8 mouse cellular contexts compared by ENCODE assay signal in the genomic region with DNA sequence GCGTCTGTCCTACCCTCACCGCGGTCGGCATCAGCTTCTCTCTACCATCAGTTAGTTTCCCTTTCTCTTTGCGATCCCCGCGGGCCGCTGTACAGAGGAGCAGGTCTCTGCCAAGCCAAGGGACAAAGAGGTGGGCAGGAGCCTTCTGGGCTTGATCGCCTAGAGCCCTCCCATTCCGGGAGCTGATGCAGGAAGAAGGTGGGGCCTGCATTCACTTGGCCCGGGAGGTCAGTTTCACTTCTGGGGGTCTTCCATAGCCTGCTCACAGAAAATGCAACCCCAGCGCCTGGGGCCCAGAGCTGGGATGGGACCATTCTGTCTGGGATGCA. TPM values are rescaled to one million over a fixed set of nuclear protein-coding genes. Genes with fewer than 3 reads are reported as not detected.
DNase-seq lines count a peak whose midpoint lies in the region; ATAC-seq lines count a peak whose summit lies in the region.

No protein-coding gene starts in this region.

- H3K4me2 ChIP-seq in embryonic facial prominence, embryonic 14.5 days (ENCODE audit: low read depth, low read length), result peak overlapping the region; percentile 54
- peak overlapping the region; percentile 77 for H3K4me2 ChIP-seq in heart, embryonic 12.5 days
- H3K4me2 ChIP-seq in kidney, embryonic 14.5 days (replicated peaks; ENCODE audit: low read depth, low read length), result peak overlapping the region; percentile 60

- H3K27ac ChIP-seq in embryonic facial prominence, embryonic 14.5 days (replicated peaks; ENCODE audit: low read depth, low read length), result peak overlapping the region; percentile 41; the same call in 1 of the 2 replicates
- peak overlapping the region; percentile 44; the same call in 1 of the 2 replicates for H3K27ac ChIP-seq in heart, embryonic 12.5 days (ENCODE audit: poor library complexity, severe bottlenecking)
- H3K27ac ChIP-seq in kidney, embryonic 14.5 days (ENCODE audit: low read depth, low read length), result peak overlapping the region; percentile 67; the same call in 1 of the 2 replicates

- H3K4me3 ChIP-seq in embryonic facial prominence, embryonic 14.5 days (ENCODE audit: low read depth, low read length), result peak overlapping the region; percentile 36
- H3K4me3 ChIP-seq in heart, embryonic 12.5 days, result peak overlapping the region; percentile 59
- H3K4me3 ChIP-seq in kidney, embryonic 14.5 days (ENCODE audit: low read length), result peak overlapping the region; percentile 45

- peak overlapping the region; percentile 56 for H3K9ac ChIP-seq in embryonic facial prominence, embryonic 14.5 days (ENCODE audit: low read depth, low read length)
- H3K9ac ChIP-seq in heart, embryonic 12.5 days, result peak overlapping the region; percentile 72
- H3K9ac ChIP-seq in kidney, embryonic 14.5 days (ENCODE audit: low read depth, low read length), result peak overlapping the region; percentile 60

- 3% methylated on average over 11 of the region's 12 CpGs for WGBS in embryonic facial prominence, embryonic 14.5 days
- WGBS in heart, embryonic 12.5 days, result under 1% methylated on average over 12 of the region's 12 CpGs
- 1% methylated on average over 12 of the region's 12 CpGs for WGBS in kidney, embryonic 14.5 days

- H3K27me3 ChIP-seq in embryonic facial prominence, embryonic 14.5 days (replicated peaks; ENCODE audit: control insufficient read depth, insufficient read depth, low read length), result peaks cover 3% of the 10 kb centered on the region; the same call in 1 of the 2 replicates
- 0 out of 2 replicates have a peak, but pooled peaks cover 4% of the 10 kb centered on the region for H3K27me3 ChIP-seq in heart, embryonic 12.5 days (replicated peaks)
- H3K27me3 ChIP-seq in kidney, embryonic 14.5 days (ENCODE audit: control insufficient read depth, insufficient read depth, low read length), result no peaks in the 10 kb centered on the region; the same call in none of the 2 replicates

- H3K4me1 ChIP-seq in embryonic facial prominence, embryonic 14.5 days (ENCODE audit: control insufficient read depth, insufficient read depth, low read length), result peaks cover 6% of the 10 kb centered on the region; the same call in 1 of the 2 replicates
- peaks cover 9% of the 10 kb centered on the region for H3K4me1 ChIP-seq in heart, embryonic 12.5 days (replicated peaks)
- no peaks in the 10 kb centered on the region for H3K4me1 ChIP-seq in kidney, embryonic 14.5 days (ENCODE audit: control insufficient read depth, insufficient read depth, low read length)

- H3K9me3 ChIP-seq in embryonic facial prominence, embryonic 14.5 days (ENCODE audit: control insufficient read depth, low read length), result no peaks in the 10 kb centered on the region
- H3K9me3 ChIP-seq in heart, embryonic 12.5 days (replicated peaks), result no peaks in the 10 kb centered on the region
- H3K9me3 ChIP-seq in kidney, embryonic 14.5 days (ENCODE audit: control insufficient read depth, low read length), result no peaks in the 10 kb centered on the region

- peak; percentile 91 for ATAC-seq in embryonic facial prominence, embryonic 14.5 days (ENCODE audit: low read depth)
- ATAC-seq in heart, embryonic 12.5 days (ENCODE audit: insufficient number of reproducible peaks, low FRiP score), result peak; percentile 85
- peak; percentile 72; the same call in 1 of the 2 replicates for ATAC-seq in kidney, embryonic 14.5 days (ENCODE audit: low FRiP score, low TSS enrichment)

- H3K36me3 ChIP-seq in embryonic facial prominence, embryonic 14.5 days (ENCODE audit: control insufficient read depth, insufficient read depth, low read length), result no peaks in the 10 kb centered on the region
- H3K36me3 ChIP-seq in heart, embryonic 12.5 days, result no peaks in the 10 kb centered on the region
- H3K36me3 ChIP-seq in kidney, embryonic 14.5 days (ENCODE audit: control insufficient read depth, insufficient read depth, low read length), result no peaks in the 10 kb centered on the region

- peak; percentile 86 for DNase-seq in A20 (ENCODE audit: low read depth, low spot score)
- DNase-seq in R1 (ENCODE audit: low read depth, low spot score), result peak; percentile 86
- DNase-seq in embryonic facial prominence, embryonic 14.5 days (ENCODE audit: low spot score), result peak; percentile 80
- peak; percentile 85 for DNase-seq in lung, postnatal 10 days
- DNase-seq in ovary, adult 18-20 months (ENCODE audit: low spot score), result peak; percentile 65
- peak; percentile 47 for DNase-seq in urinary bladder, postnatal 25 days (ENCODE audit: low spot score)

RNA-seq across cellular contexts. Expression of a gene that starts 0.7 kb away (rescaled TPM):
- polyA plus RNA-seq in embryonic facial prominence, embryonic 14.5 days (2014; fragmentation: Nextera tagmentation; extraction: Ambion mirVana), result 16.1 and 17.3 TPM in 2 replicates
- 11.2 and 12.2 TPM in 2 replicates for polyA plus RNA-seq in heart, embryonic 12.5 days (2016; fragmentation: Nextera tagmentation; extraction: Ambion mirVana)
- polyA plus RNA-seq in kidney, embryonic 14.5 days (2014; fragmentation: Nextera tagmentation; extraction: Ambion mirVana), result 20.3 and 25.3 TPM in 2 replicates

RNA-seq across cellular contexts. Expression of a gene that starts 57.7 kb away (rescaled TPM):
- polyA plus RNA-seq in embryonic facial prominence, embryonic 14.5 days (2014; fragmentation: Nextera tagmentation; extraction: Ambion mirVana), result 50.2 and 54.4 TPM in 2 replicates
- 34.5 and 38.0 TPM in 2 replicates for polyA plus RNA-seq in heart, embryonic 12.5 days (2016; fragmentation: Nextera tagmentation; extraction: Ambion mirVana)
- 22.4 and 28.6 TPM in 2 replicates for polyA plus RNA-seq in kidney, embryonic 14.5 days (2014; fragmentation: Nextera tagmentation; extraction: Ambion mirVana)

RNA-seq across cellular contexts. Expression of a gene that starts 58.1 kb away (rescaled TPM):
- polyA plus RNA-seq in embryonic facial prominence, embryonic 14.5 days (2014; fragmentation: Nextera tagmentation; extraction: Ambion mirVana), result 0.80 TPM in 1 of 2 replicates, not detected in the other
- polyA plus RNA-seq in heart, embryonic 12.5 days (2016; fragmentation: Nextera tagmentation; extraction: Ambion mirVana), result 0.21 TPM in 1 of 2 replicates, not detected in the other
- polyA plus RNA-seq in kidney, embryonic 14.5 days (2014; fragmentation: Nextera tagmentation; extraction: Ambion mirVana), result 0.22 TPM in 1 of 2 replicates, not detected in the other

Comparison
In these comparisons a context has a peak if more than half of its experiments do, and no peak if none do; other contexts are left out.
1. Peak in every context shown above with its lines: DNase-seq, ATAC-seq, H3K4me3 ChIP-seq and H3K27ac ChIP-seq.